Mouse (Mus musculus): ENCODE results near the gene Grik3. TPM values are rescaled to one million over a fixed set of nuclear protein-coding genes. Genes with fewer than 3 reads are reported as not detected.
"Not testable (repeated sequence)": the region's sequence is repeated elsewhere in the genome, so short reads cannot be mapped to it uniquely, and the experiment has no call there.

Gene Grik3
- polyA plus RNA-seq, 1 experiment from 2014 or later, result 0.01 TPM

DNA sequence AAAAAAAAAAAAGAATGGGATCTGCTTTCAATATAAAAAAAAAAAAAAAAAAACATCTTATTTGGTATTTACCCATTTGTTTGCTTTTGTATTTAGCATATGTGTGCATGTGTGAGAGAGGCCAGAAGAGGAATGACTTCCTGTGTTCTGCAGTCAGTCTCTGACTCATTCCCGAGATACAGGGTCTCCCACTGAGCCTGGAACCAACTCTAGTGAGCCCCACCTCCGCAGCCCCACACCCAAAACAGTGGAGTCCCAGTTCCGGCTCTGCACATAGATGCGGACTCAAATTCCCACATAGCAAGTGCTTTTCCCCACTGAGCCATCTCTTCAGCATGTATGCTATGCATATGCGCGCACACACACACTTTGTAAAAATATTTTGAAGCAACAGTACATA, 115.6 kb downstream of the Grik3 start:
- no peaks in the 10 kb centered on the region for H3K4me1 ChIP-seq (ENCODE audit: insufficient read depth)
- DNase-seq (no peak), ATAC-seq (no peak)
- H3K27ac ChIP-seq (ENCODE audit: low read depth), result no peak overlapping the region
- H3K9me3 ChIP-seq (ENCODE audit: low read length), result no peaks in the 10 kb centered on the region
- 77% methylated on average over 6 of the region's 6 CpGs for WGBS (ENCODE audit: insufficient replicate concordance)
- H3K9ac ChIP-seq (replicated peaks), result no peak overlapping the region
- H3K36me3 ChIP-seq (replicated peaks; ENCODE audit: insufficient read depth, low read length), result no peaks in the 10 kb centered on the region
- H3K27me3 ChIP-seq (ENCODE audit: insufficient read depth, low read length), result no peaks in the 10 kb centered on the region
- no peak overlapping the region for H3K4me3 ChIP-seq (ENCODE audit: low read depth, low read length)
- H3K4me2 ChIP-seq (ENCODE audit: low read depth, low read length), result no peak overlapping the region
- TF ChIP-seq CTCF (IDR thresholded peaks at IDR 0.05; ENCODE audit: low read depth) (no peak), EP300 (IDR thresholded peaks at IDR 0.05; ENCODE audit: low read depth) (no peak)

DNA sequence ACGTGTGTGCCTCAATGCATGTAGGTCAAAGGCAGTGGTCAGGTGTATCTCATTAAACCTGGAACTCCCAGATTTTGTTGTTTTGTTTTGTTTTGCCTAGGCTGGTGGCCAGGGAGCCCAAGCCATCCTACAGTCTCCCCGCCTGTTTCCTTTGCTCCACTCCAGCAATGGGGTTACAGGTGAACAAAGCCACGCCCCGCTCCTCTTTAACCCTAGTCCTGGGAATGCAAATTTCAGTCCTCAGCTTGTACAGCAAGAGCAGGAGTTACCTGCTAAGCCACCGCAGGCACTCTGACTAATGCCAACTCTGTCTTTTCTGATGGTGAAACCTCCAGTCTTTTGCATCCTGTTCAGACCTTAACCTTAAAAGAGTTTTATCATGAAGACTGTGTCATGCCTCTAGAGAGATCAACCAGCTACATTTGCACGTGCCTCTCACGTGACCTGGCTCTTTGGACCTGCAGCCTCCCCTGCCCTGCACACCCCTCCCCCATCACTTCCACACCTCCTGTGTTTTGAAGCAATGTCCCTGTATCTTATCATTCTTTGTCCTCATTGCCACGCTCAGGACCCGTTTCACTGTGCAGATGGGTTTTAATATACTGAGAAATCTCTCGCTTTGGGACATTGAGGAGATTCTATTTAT, 117.0 kb downstream of the Grik3 start:
- Histone ChIP-seq H3K4me2 (ENCODE audit: low read depth, low read length) (no peak overlapping the region), H3K27me3 (ENCODE audit: insufficient read depth, low read length) (no peaks in the 10 kb centered on the region), H3K4me3 (ENCODE audit: low read depth, low read length) (no peak overlapping the region), H3K36me3 (replicated peaks; ENCODE audit: insufficient read depth, low read length) (no peaks in the 10 kb centered on the region), H3K9ac (replicated peaks) (no peak overlapping the region), H3K9me3 (ENCODE audit: low read length) (no peaks in the 10 kb centered on the region), H3K27ac (ENCODE audit: low read depth) (no peak overlapping the region), H3K4me1 (ENCODE audit: insufficient read depth) (no peaks in the 10 kb centered on the region)
- DNase-seq, result no peak
- no peak for TF ChIP-seq CTCF (IDR thresholded peaks at IDR 0.05; ENCODE audit: low read depth)
- no peak for TF ChIP-seq EP300 (IDR thresholded peaks at IDR 0.05; ENCODE audit: low read depth)
- WGBS (ENCODE audit: insufficient replicate concordance), result 42% methylated on average over 10 of the region's 10 CpGs
- ATAC-seq, result no peak

DNA sequence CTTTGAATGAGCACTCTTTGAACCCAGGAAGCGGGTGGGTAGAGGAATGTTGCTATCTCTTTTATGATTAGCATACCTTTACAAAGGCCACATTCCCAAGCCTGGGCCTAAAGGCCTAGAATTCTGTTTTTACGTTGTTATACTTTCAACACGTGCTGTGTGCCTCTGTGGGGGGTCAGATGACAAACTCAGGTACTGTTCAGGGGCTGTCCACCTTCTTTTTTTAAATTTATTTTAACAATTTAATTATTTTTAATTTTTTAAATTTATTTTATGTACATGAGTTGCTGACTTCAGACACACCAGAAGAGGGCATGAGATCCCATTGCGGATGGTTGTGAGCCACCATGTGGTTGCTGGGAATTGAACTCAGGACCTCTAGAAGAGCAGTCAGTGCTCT, 118.4 kb downstream of the Grik3 start:
- not testable (repeated sequence) for H3K9me3 ChIP-seq (ENCODE audit: low read length); H3K4me1 ChIP-seq (ENCODE audit: insufficient read depth); H3K36me3 ChIP-seq (replicated peaks; ENCODE audit: insufficient read depth, low read length); ATAC-seq; H3K27ac ChIP-seq (ENCODE audit: low read depth); H3K4me3 ChIP-seq (ENCODE audit: low read depth, low read length); DNase-seq; H3K9ac ChIP-seq (replicated peaks); H3K27me3 ChIP-seq (ENCODE audit: insufficient read depth, low read length); H3K4me2 ChIP-seq (ENCODE audit: low read depth, low read length)
- WGBS (ENCODE audit: insufficient replicate concordance), result 53% methylated on average over 3 of the region's 4 CpGs

DNA sequence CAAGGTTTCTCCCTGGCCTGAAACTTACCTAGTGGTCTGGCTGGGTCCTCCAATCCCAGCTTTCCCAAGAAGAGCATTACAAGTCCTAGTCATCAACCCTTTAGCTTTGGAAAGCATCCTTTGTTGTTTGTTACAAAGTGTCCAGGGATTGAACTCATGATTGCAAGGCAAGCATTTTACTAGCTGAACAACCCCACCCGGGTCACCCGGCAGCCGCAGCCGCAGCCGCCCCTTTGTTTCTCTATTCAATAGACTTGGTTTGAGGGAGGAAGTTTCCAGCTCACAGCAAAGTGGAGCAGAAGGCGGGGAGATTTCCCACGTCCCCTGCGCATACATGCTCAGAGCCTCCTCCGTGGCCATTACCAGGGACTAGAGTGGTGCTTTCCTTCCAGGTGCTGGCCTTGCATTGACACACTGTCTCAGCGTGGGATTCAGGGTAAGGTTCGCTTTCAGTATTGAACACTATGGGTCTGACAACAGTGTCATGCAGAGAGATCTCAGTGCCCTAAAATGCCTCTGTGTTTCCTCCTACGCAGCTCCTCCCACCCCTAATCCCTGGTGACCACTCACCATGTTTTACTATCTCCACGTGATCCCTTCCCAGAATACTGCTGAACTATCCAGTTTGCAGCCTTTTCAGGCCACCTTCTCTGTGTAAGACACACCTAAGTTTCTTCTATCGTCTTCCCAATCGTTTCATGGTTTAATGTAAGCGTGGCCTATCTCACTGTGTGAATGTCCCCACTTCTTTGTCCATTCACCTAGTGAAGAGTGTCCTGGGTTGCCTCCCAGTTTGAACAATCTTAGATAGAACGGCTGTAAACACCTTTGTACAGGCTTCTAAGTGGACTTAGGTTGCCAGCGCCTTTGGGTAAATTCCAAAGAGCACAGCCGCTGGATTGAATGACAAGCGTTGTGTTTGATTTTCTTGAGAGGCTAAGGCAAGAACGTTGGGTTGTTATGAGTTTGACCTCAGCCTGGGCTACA, 119.1 kb downstream of the Grik3 start:
- TF ChIP-seq EP300 (IDR thresholded peaks at IDR 0.05; ENCODE audit: low read depth), result no peak
- no peak for TF ChIP-seq CTCF (IDR thresholded peaks at IDR 0.05; ENCODE audit: low read depth)
- Histone ChIP-seq H3K27ac (ENCODE audit: low read depth) (no peak overlapping the region), H3K27me3 (ENCODE audit: insufficient read depth, low read length) (no peaks in the 10 kb centered on the region), H3K36me3 (replicated peaks; ENCODE audit: insufficient read depth, low read length) (no peaks in the 10 kb centered on the region), H3K4me2 (ENCODE audit: low read depth, low read length) (no peak overlapping the region), H3K9me3 (ENCODE audit: low read length) (no peaks in the 10 kb centered on the region), H3K4me1 (ENCODE audit: insufficient read depth) (no peaks in the 10 kb centered on the region), H3K9ac (replicated peaks) (no peak overlapping the region), H3K4me3 (ENCODE audit: low read depth, low read length) (no peak overlapping the region)
- WGBS (ENCODE audit: insufficient replicate concordance), result 64% methylated on average over 21 of the region's 21 CpGs
- DNase-seq (no peak), ATAC-seq (no peak)

DNA sequence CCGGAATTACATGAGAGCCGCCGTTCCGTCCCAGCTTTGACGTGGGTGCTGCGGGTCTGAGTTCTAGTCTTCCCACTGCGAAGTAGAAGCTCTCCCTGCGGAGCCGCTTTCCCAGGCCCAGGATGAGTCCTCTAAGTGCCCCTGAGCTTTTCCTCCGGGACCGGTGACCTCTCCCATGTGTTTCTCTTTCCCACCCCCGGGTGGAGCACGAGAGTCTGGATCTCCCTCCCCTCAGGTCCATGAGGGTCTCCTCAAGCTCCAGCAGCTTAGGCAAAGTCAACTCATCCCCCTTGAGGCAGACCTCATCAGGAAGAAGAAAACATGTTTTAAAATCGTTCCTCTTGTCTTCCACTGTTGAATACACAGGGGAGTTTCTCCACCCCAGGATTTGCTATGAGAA, 127.4 kb downstream of the Grik3 start:
- H3K4me1 ChIP-seq (ENCODE audit: insufficient read depth), result no peaks in the 10 kb centered on the region
- H3K4me3 ChIP-seq (ENCODE audit: low read depth, low read length), result no peak overlapping the region
- no peak overlapping the region for H3K27ac ChIP-seq (ENCODE audit: low read depth)
- H3K9me3 ChIP-seq (ENCODE audit: low read length), result no peaks in the 10 kb centered on the region
- no peaks in the 10 kb centered on the region for H3K27me3 ChIP-seq (ENCODE audit: insufficient read depth, low read length)
- H3K4me2 ChIP-seq (ENCODE audit: low read depth, low read length), result no peak overlapping the region
- TF ChIP-seq EP300 (IDR thresholded peaks at IDR 0.05; ENCODE audit: low read depth) (no peak), CTCF (IDR thresholded peaks at IDR 0.05; ENCODE audit: low read depth) (no peak)
- DNase-seq (no peak), ATAC-seq (no peak)
- no peaks in the 10 kb centered on the region for H3K36me3 ChIP-seq (replicated peaks; ENCODE audit: insufficient read depth, low read length)
- H3K9ac ChIP-seq (replicated peaks), result no peak overlapping the region
- WGBS (ENCODE audit: insufficient replicate concordance), result 71% methylated on average over 14 of the region's 14 CpGs

DNA sequence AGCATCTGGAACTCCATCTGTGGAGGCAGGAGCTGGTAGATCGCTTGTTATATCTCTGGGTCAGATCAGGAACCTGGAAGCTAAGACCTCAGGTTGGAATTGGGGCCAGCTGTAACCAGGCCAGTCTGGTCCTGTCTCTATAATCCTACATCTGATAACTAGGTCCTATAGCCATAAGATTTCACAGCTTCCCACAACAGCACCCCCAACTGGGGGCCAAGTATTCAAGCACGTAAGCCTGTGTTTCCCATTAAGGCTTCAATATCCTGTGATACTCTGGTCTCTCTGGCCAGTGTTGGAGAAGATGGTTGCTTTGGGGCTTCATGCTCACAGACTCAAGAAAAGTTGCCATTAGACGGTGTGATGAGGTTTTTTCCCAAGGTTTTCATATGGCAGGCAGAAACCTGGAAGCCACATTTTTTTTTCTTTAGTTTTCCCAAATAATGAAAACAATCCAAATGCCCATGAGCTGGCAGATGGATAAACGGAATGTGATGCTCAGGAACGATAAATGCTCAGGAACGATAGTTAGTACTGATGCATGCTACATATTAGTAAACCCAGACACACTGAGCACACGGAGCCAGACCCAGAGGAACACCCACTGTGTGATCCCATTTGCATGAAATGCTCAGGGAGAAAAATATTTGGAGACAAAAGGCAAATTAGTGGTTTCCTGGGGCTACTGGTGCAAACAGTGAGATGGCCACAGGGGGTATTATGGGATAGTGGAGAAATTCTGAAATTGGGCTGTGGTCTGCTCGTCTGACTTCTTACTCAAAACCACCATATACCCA, 128.2 kb downstream of the Grik3 start:
- 73% methylated on average over 8 of the region's 8 CpGs for WGBS (ENCODE audit: insufficient replicate concordance)
- no peaks in the 10 kb centered on the region for H3K4me1 ChIP-seq (ENCODE audit: insufficient read depth)
- DNase-seq, result no peak
- no peak overlapping the region for H3K4me2 ChIP-seq (ENCODE audit: low read depth, low read length)
- H3K9me3 ChIP-seq (ENCODE audit: low read length), result no peaks in the 10 kb centered on the region
- H3K4me3 ChIP-seq (ENCODE audit: low read depth, low read length), result no peak overlapping the region
- no peak for TF ChIP-seq EP300 (IDR thresholded peaks at IDR 0.05; ENCODE audit: low read depth)
- no peaks in the 10 kb centered on the region for H3K27me3 ChIP-seq (ENCODE audit: insufficient read depth, low read length)
- H3K27ac ChIP-seq (ENCODE audit: low read depth), result no peak overlapping the region
- no peak for ATAC-seq
- H3K36me3 ChIP-seq (replicated peaks; ENCODE audit: insufficient read depth, low read length), result no peaks in the 10 kb centered on the region
- no peak overlapping the region for H3K9ac ChIP-seq (replicated peaks)
